Mouse (Mus musculus): ENCODE results near the gene Glo1. TPM values are rescaled to one million over a fixed set of nuclear protein-coding genes. Genes with fewer than 3 reads are reported as not detected.
A peak's percentile ranks its signal among the peaks of the same experiment; 100 is the strongest.

Glo1 gene
- polyA plus RNA-seq, 1 experiment from 2014 or later: 194 TPM

DNA sequence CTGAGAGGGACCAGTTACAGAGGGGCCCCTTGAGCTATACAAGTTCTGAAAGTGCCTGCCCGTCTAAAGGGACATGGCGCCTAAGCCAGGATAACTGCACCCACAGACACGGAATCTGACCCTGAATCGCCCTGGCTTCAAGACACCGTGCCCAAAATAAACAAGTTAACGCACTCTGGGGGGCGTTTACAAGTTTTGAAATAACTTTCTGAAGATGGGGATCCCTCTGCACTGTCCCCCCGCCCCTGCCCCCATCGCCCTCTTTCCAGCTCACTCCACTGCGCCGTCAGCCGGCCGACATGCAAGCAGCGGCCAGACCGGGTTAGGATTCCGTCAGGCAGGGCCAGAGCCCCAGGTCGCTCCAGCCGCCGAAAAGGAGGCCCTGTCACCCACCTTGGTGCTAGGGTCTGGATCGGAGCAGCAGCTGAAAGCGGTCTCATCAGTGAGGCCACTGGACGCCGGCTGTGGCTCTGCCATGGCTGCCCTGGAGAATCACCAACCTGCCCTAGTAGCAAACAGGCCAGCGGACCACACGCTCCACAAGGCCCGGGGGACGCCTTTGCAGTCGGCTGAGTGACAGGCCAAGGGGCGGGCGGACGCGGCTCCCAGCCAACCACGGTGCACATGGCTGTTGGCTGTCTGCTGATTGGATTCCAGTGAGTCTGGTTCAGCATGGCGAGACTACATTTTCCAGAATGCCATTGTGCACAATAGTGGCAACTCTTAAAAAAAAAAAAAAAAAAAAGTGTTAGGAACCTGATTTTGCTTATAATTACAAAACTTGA lies 14.4 kb downstream of the Glo1 start:
- WGBS: under 1% methylated on average over 34 of the region's 34 CpGs
- H3K9ac ChIP-seq: peak overlapping the region; percentile 95
- H3K36me3 ChIP-seq: peaks cover 5% of the 10 kb centered on the region
- H3K27ac ChIP-seq (replicated peaks): peak overlapping the region; percentile 94
- H3K9me3 ChIP-seq: no peaks in the 10 kb centered on the region
- peaks cover 41% of the 10 kb centered on the region for H3K4me1 ChIP-seq
- H3K4me3 ChIP-seq: peak overlapping the region; percentile 82
- peak overlapping the region; percentile 74 for H3K4me2 ChIP-seq
- ATAC-seq (ENCODE audit: extremely low read depth, insufficient number of reproducible peaks, low FRiP score, low TSS enrichment): peak; percentile 97
- H3K27me3 ChIP-seq (replicated peaks): no peaks in the 10 kb centered on the region

DNA sequence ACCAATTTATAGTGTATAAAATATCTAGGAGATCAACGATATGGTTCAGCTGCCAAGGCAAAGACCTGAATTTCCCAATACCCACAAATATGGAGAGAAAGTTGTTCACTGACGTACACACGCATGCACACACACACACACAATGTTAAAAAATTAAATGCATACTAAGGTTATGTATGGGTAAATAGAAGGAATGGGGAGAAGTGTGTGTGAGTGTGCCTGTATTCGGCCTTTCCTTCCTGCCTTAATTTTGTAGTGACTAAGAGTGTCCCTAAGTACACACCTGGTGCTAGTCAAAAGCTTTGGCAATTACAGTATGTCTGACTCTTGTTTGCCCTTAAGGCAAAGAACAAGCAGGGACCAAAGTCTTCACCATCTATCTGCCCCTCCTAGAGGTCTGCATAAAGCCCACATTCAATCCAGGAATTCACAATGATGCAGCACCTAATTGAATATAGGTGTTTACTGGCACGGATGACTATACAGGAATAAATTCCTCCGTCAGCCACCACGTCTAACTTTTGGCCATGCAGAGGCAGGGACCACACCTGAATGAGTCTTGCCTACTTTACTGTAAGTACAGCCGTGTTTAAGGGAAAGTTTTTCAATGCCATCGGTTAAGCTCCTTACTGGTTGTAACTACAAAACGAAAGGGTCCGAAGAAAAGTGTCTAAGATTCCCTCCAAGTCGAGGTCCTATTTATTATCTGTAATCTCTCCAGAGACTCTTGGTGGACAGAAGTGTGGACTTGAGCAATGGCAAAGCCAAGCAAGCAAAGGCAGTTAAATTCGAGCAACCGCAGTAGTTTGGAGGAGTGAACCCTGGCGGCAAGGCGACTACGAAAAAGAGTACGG lies 15.2 kb downstream of the Glo1 start:
- H3K27me3 ChIP-seq (replicated peaks): no peaks in the 10 kb centered on the region
- H3K9ac ChIP-seq: peak overlapping the region; percentile 95
- H3K9me3 ChIP-seq: no peaks in the 10 kb centered on the region
- H3K4me2 ChIP-seq: peak overlapping the region; percentile 74
- H3K27ac ChIP-seq (replicated peaks): peak overlapping the region; percentile 94
- H3K36me3 ChIP-seq: peaks cover 8% of the 10 kb centered on the region
- peak overlapping the region; percentile 82 for H3K4me3 ChIP-seq
- H3K4me1 ChIP-seq: peaks cover 46% of the 10 kb centered on the region
- no peak for ATAC-seq (ENCODE audit: extremely low read depth, insufficient number of reproducible peaks, low FRiP score, low TSS enrichment)
- 23% methylated on average over 18 of the region's 18 CpGs for WGBS

DNA sequence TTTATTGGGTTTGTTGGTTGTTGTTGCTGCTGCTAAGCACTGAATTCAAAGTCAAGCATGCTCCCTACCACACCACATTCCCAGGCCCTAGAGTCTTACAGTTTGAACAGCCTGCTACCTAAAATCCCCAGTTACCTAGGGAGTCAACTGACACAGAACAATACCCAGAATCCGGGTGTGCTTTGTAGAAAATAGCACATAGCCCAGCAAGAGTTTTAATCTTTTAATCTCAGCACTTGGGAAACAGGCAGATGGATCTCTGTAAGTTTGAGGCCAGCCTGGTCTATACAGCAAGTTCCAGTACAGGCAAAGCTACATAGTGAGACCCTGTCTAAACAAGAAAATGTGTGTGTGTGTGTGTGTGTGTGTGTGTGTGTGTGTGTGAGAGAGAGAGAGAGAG lies 15.9 kb downstream of the Glo1 start:
- Histone ChIP-seq H3K4me2 (peak overlapping the region; percentile 74), H3K4me1 (peaks cover 46% of the 10 kb centered on the region), H3K9ac (peak overlapping the region; percentile 95; the same call in 1 of the 2 replicates), H3K36me3 (peaks cover 8% of the 10 kb centered on the region), H3K27me3 (replicated peaks) (no peaks in the 10 kb centered on the region), H3K27ac (replicated peaks) (no peak overlapping the region), H3K9me3 (no peaks in the 10 kb centered on the region), H3K4me3 (peak overlapping the region; percentile 0; the same call in 1 of the 2 replicates)
- 70% methylated on average over 1 of the region's 1 CpGs for WGBS
- no peak for ATAC-seq (ENCODE audit: extremely low read depth, insufficient number of reproducible peaks, low FRiP score, low TSS enrichment)

DNA sequence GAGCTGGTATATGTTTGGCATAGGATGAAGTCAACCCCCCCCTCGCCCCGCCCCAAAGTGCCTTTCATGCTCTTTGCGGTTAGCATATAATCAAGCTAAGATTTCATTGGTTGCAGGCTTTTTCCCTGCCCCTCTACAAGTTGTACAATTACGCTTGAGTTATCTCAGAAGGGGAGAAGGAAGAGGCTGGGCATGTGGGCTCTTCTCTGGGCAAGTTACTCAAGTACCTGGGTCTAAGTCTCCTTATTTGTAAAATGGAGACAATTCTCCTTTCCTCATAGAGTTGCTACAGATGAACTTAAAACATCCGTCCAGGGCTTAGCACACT lies 16.7 kb downstream of the Glo1 start:
- ATAC-seq (ENCODE audit: extremely low read depth, insufficient number of reproducible peaks, low FRiP score, low TSS enrichment): no peak
- Histone ChIP-seq H3K9ac (no peak overlapping the region), H3K4me2 (no peak overlapping the region), H3K9me3 (no peaks in the 10 kb centered on the region), H3K4me1 (peaks cover 46% of the 10 kb centered on the region), H3K27ac (replicated peaks) (peak overlapping the region; percentile 36; the same call in 1 of the 2 replicates), H3K36me3 (peaks cover 8% of the 10 kb centered on the region), H3K27me3 (replicated peaks) (no peaks in the 10 kb centered on the region), H3K4me3 (no peak overlapping the region)
- 90% methylated on average over 5 of the region's 5 CpGs for WGBS

DNA sequence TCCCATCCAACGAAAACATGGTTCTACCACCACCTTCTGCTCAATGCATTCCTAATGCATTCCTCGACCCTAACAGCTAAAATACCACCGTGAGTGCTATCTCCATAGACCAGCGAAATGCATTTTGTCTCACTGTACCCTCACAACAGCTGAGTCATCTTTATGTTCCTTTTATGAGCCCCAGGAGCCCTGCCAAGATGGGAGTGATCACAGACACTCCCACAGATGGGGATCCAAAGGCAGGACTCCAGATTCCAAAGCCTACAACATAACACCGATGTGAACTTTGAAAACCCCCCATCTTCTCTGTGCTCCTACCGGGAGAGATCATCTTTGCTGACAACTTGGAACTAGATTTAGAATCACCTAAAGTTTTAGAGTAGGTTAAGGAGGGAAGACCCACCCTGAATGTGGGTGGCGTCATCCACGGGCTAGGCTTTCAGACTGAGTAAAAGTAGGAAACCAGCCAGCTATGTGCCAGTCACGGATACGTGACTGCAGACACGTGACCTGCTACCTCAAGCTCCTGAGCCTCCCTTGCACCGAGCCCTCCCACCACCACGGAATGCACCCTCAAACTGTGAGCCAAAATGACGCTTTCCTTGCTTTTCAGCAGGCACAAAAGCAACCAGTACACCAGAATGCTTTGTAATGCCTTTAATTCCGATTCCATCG lies 17.2 kb downstream of the Glo1 start:
- no peak overlapping the region for H3K4me3 ChIP-seq
- H3K4me2 ChIP-seq: no peak overlapping the region; the same call in 1 of the 2 replicates
- no peaks in the 10 kb centered on the region for H3K27me3 ChIP-seq (replicated peaks)
- peaks cover 46% of the 10 kb centered on the region for H3K4me1 ChIP-seq
- WGBS: 66% methylated on average over 16 of the region's 16 CpGs
- H3K36me3 ChIP-seq: peaks cover 8% of the 10 kb centered on the region
- H3K9ac ChIP-seq: no peak overlapping the region
- peak overlapping the region; percentile 36 for H3K27ac ChIP-seq (replicated peaks)
- H3K9me3 ChIP-seq: no peaks in the 10 kb centered on the region
- no peak for ATAC-seq (ENCODE audit: extremely low read depth, insufficient number of reproducible peaks, low FRiP score, low TSS enrichment)

GRCm38 (mm10) chr17:30607909-30608495 lies 18.7 kb downstream of the Glo1 start:
- Histone ChIP-seq H3K9ac (no peak overlapping the region), H3K36me3 (peaks cover 22% of the 10 kb centered on the region), H3K9me3 (no peaks in the 10 kb centered on the region), H3K4me2 (no peak overlapping the region), H3K27me3 (replicated peaks) (no peaks in the 10 kb centered on the region), H3K27ac (replicated peaks) (no peak overlapping the region), H3K4me3 (no peak overlapping the region), H3K4me1 (peaks cover 43% of the 10 kb centered on the region)
- ATAC-seq (ENCODE audit: extremely low read depth, insufficient number of reproducible peaks, low FRiP score, low TSS enrichment): no peak
- 71% methylated on average over 8 of the region's 8 CpGs for WGBS

GRCm38 (mm10) chr17:30607330-30607729 lies 19.3 kb downstream of the Glo1 start:
- Histone ChIP-seq H3K27me3 (replicated peaks) (no peaks in the 10 kb centered on the region), H3K36me3 (peaks cover 28% of the 10 kb centered on the region), H3K9ac (no peak overlapping the region), H3K4me1 (peaks cover 40% of the 10 kb centered on the region), H3K9me3 (no peaks in the 10 kb centered on the region), H3K4me2 (no peak overlapping the region), H3K27ac (replicated peaks) (no peak overlapping the region), H3K4me3 (no peak overlapping the region)
- WGBS: 91% methylated on average over 7 of the region's 7 CpGs
- ATAC-seq (ENCODE audit: extremely low read depth, insufficient number of reproducible peaks, low FRiP score, low TSS enrichment): no peak

GRCm38 (mm10) chr17:30606634-30607081 lies 20.0 kb downstream of the Glo1 start:
- no peak for ATAC-seq (ENCODE audit: extremely low read depth, insufficient number of reproducible peaks, low FRiP score, low TSS enrichment)
- Histone ChIP-seq H3K9me3 (no peaks in the 10 kb centered on the region), H3K4me2 (no peak overlapping the region), H3K27ac (replicated peaks) (no peak overlapping the region), H3K4me1 (peaks cover 39% of the 10 kb centered on the region), H3K27me3 (replicated peaks) (no peaks in the 10 kb centered on the region), H3K36me3 (peaks cover 35% of the 10 kb centered on the region), H3K4me3 (no peak overlapping the region), H3K9ac (no peak overlapping the region)
- WGBS: 89% methylated on average over 8 of the region's 8 CpGs

DNA sequence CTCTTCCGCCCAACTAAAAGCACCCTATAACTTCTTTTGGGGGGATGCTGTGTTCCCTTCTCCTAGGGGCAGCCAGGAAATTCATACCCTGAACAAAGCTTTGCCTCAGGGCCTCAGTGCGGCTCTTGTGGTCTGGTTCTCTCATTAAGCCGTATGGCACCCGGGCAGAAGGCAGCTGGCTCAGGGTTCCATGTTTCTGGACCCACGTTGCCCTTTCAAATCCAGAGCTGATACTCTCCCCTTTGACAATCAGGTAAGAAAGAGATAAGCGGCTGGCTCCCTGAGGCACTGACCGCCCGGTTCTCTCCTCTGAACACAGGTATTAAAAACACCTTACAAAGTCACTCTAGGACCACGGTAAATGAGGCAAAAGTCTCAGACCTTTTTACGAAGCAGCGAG lies 20.5 kb downstream of the Glo1 start:
- H3K27ac ChIP-seq (replicated peaks): no peak overlapping the region
- H3K9ac ChIP-seq: no peak overlapping the region
- 87% methylated on average over 11 of the region's 11 CpGs for WGBS
- H3K27me3 ChIP-seq (replicated peaks): no peaks in the 10 kb centered on the region
- H3K4me1 ChIP-seq: peaks cover 35% of the 10 kb centered on the region
- no peak overlapping the region for H3K4me2 ChIP-seq
- no peaks in the 10 kb centered on the region for H3K9me3 ChIP-seq
- no peak for ATAC-seq (ENCODE audit: extremely low read depth, insufficient number of reproducible peaks, low FRiP score, low TSS enrichment)
- H3K4me3 ChIP-seq: no peak overlapping the region
- H3K36me3 ChIP-seq: peaks cover 40% of the 10 kb centered on the region

DNA sequence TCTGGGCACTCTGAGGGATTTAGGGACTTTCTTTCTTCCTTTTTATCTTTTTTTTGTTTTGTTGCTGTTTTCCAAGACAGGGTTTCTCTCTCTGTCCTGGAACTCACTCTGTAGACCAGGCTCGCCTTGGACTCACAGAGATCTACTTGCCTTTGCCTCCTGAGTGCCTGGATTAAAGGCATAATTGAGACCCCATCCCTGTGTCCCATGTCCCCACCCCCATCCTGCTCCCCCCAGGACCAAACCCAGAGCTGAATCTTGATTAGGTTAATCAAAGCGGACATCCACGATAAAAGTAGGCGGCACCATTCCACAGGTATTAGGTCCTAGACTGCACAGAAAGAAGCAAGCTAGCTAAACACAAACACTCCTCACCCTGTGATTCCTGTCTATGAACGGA lies 21.7 kb downstream of the Glo1 start:
- no peaks in the 10 kb centered on the region for H3K9me3 ChIP-seq
- H3K36me3 ChIP-seq: peaks cover 52% of the 10 kb centered on the region
- no peak overlapping the region for H3K4me2 ChIP-seq
- no peak overlapping the region for H3K9ac ChIP-seq
- WGBS: 90% methylated on average over 5 of the region's 5 CpGs
- H3K27me3 ChIP-seq (replicated peaks): no peaks in the 10 kb centered on the region
- H3K4me3 ChIP-seq: no peak overlapping the region
- no peak for ATAC-seq (ENCODE audit: extremely low read depth, insufficient number of reproducible peaks, low FRiP score, low TSS enrichment)
- H3K4me1 ChIP-seq: peaks cover 28% of the 10 kb centered on the region
- H3K27ac ChIP-seq (replicated peaks): no peak overlapping the region

GRCm38 (mm10) chr17:30604296-30604695 lies 22.4 kb downstream of the Glo1 start:
- no peaks in the 10 kb centered on the region for H3K9me3 ChIP-seq
- no peak for ATAC-seq (ENCODE audit: extremely low read depth, insufficient number of reproducible peaks, low FRiP score, low TSS enrichment)
- no peak overlapping the region for H3K9ac ChIP-seq
- peaks cover 57% of the 10 kb centered on the region for H3K36me3 ChIP-seq
- no peaks in the 10 kb centered on the region for H3K27me3 ChIP-seq (replicated peaks)
- WGBS: 92% methylated on average over 6 of the region's 6 CpGs
- H3K4me1 ChIP-seq: peaks cover 22% of the 10 kb centered on the region
- no peak overlapping the region for H3K4me3 ChIP-seq
- no peak overlapping the region for H3K27ac ChIP-seq (replicated peaks)
- no peak overlapping the region for H3K4me2 ChIP-seq
